Mouse (Mus musculus) cerebellum, postnatal 10 days (tissue): ENCODE measurements at regions not wholly inside any gene's neighbourhood (a gene's known extent, or its start where the extent isn't known, plus 50 kb on each side); places are given as distances from the start of the nearest gene placed in this dataset.
A peak's percentile ranks its signal among the peaks of the same experiment; 100 is the strongest.

ENCODE experiments used
- DNase-seq, 2 experiments: peaks; one replicate each; pipeline ENCODE4 v3.0.0; 2021; ENCODE audit warnings: mixed read lengths in 2 of 2

DNA sequence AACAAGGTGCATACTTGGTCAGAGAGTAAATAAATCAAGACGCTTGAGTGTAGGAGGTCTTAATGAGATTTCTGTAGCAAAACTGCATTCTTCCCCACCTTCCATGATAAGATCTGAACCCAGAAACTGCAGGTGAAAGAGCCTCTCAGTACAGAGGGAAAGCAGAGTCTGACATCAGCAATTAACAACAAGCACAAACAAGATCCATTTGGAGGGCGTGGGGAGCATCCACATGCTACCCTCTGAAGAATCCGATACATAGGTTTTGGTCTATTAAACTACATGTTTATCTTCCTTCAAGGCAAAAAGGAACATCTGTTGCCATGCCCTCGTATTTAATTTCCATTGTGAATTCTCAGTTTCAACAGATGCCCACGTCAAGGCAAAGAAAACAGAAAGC, 124.2 kb downstream of the S1pr1 start:
- no peak for DNase-seq

DNA sequence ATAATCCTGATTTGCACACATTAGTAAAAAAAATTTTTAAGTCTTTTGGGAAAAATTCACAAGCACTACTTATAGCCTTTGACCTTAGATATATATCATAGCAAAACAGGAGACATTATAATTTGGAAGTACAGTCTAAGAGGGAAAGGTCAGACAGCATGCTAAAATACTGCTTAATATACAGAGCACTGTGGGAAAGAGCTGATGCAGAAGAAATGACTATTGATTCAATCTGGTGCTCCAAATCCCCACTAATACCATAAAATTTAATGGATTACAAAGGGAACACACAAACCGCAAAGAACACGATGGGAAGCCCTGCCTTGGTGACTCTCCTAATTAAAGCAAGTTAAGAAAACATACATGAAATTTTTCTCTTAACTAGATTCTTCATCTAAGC, 126.3 kb downstream of the S1pr1 start:
- no peak for DNase-seq

- peak in 1 of 2 experiments; percentile 3 for DNase-seq
These were observed 134.5 kb downstream of the S1pr1 start for GRCm38 (mm10) chr3:115580131-115580932.

DNA sequence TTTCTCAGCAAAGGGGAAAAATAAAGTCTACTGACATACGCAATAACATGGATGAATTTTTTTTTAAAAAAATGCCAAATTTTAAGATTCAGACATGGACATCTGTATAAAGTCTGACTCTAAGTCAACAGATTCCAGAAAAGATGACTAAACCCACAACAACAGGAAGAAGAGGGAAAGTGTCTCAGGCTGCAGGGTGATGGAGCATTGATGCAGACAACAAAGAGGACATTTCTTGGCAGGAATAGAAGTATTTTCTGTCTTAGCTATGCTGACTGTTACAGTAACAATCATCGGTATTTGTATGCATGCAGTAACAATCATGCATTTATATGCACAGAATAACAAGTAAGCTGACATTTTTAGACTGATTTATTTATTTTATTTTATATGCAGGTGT, 139.5 kb downstream of the S1pr1 start:
- DNase-seq, result no peak

GRCm38 (mm10) chr3:115562735-115563134, 152.1 kb downstream of the S1pr1 start:
- DNase-seq, result no peak

- DNase-seq, result no peak
These were observed 159.8 kb downstream of the S1pr1 start for GRCm38 (mm10) chr3:115554809-115555708.

DNA sequence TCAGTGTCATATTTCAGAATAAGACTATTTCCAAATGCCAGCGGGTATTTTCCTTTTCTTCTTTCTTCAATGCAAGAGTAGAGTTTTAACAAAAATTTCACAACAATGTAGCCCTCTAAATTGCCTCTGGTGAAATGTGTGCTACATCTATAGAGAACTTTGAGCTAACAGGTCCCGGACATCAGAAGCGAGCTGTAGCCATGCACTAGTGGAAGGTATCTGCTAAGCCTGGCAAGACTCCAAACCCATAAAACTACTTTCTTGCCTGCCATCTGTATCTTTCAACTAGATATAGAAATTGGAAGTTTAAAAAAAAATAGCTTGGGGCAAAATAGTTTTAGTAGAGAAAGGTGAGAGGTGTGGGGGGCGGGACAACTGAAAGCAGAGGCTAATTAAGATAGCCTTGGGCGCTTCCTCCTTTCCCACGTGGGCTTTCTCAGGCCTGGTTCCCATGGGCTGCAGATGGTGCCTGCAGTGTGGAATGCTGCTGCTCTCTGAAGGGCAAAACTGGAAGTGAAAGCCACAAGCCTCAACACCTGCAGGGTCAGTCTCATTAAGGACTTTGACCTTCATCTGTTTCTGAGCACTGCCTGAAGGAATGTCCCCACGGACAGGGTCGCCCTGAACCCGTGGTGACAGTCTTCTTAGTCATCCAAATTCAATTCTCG, 160.9 kb downstream of the S1pr1 start:
- DNase-seq, result peak; percentile 14 to 19

- peak; percentile 68 to 70 for DNase-seq
These were observed 173.1 kb downstream of the S1pr1 start for GRCm38 (mm10) chr3:115541789-115542188.

- no peak for DNase-seq
These were observed 176.5 kb downstream of the S1pr1 start for GRCm38 (mm10) chr3:115538355-115538754.

GRCm38 (mm10) chr3:115532141-115532735, 182.6 kb downstream of the S1pr1 start:
- no peak for DNase-seq

DNA sequence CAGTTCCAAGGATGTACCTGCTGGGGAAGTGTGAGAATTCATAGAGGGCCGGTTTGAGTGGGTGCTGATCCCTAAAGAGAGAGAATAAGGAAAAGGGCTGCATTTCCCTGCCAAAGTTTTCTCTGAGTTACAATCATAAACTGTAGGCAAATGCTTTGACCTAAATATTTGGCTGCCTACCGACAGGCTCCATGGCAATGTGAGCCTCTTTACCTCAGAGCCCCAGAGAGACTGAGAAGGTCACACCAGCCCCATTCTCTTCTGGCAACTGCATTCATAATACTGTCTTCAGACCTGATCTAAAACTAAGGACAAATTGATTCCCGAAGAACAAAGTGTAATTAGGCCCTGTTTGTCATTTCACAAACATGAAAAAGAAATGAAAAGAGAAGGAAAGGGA, 184.4 kb downstream of the S1pr1 start:
- DNase-seq, result no peak

DNA sequence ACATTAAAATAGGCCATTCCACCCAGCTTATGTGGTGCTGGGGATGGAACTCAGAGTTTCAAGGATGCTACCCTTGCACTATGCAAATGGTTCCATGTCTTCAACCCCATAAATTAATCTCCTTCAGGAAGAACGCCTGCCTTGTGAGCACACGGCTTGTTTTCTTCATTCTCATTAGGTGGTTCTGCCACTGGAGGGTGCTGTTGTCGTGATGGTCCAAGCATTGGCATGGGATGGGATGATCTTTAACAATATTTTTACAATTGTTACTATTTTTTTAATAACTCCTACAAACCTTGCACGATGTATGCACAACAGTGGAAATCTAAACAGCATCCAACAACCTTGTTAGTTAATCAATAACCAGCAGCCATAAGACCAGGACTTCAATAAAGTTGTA, 185.0 kb downstream of the S1pr1 start:
- DNase-seq, result peak; percentile 24 to 25

DNA sequence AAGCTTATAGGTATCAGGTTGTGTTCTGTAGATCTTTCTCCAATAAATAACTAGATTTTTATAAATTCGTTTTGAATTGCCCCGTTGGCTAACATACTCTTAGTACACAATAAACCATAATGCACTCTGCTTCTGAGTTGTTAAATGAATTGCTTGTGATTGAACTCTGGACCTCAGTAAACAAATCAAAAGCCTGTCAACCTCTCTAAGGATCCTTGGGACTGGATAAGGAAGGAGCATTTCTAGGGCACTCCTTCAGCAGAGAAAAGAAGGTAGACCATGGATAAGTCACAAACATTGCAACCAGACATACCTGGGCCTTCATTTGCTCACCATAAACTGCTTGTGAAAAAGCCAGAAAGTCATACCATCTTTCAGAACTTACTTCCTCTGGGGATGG, 191.4 kb downstream of the S1pr1 start:
- DNase-seq, result no peak

GRCm38 (mm10) chr3:115515645-115516044, 199.2 kb downstream of the S1pr1 start:
- no peak for DNase-seq

- DNase-seq, result no peak
These were observed 205.2 kb downstream of the S1pr1 start for GRCm38 (mm10) chr3:115509658-115510057.

DNA sequence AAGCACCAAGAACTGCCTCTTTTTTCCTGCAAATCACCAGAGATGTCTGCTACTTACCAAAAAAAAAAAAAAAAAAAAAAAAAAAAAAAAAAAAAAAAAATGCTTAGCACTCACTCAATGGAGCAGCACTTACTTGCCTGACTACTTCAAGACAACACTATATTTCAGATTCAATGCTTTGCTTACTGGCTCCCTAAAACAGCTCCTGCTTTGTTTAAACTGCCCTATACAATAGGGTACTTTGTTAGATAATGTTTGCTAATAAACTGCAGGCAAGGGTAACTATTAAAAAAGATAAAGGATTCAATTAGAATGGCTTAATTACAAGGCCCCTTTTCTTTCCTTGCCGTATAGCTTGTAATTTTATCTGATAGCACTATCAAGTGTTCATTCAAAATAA, 217.5 kb downstream of the S1pr1 start:
- DNase-seq, result no peak

- DNase-seq, result no peak
These were observed 218.8 kb downstream of the S1pr1 start for GRCm38 (mm10) chr3:115496110-115496509.

DNA sequence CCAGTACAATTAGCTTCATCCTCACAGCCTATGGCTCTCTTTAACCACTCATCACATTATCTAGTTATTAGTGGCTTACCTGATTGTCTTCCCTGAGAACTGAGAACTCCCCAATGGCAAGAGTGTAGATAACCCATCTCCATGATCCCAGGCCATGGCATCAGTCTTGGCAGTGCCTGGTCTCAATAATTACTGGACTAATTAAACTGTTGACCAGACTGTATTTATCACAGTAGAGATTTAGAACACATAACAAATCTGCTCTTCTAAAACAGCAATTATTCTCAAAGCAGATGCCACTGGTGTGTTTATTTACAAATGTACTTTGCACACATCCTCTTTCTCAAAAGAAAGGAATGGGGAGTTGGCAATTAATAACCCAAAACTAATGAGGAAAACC, 219.2 kb downstream of the S1pr1 start:
- no peak for DNase-seq

GRCm38 (mm10) chr3:115468980-115469379, 245.9 kb downstream of the S1pr1 start:
- DNase-seq, result no peak

- no peak for DNase-seq
These were observed 247.0 kb downstream of the S1pr1 start for GRCm38 (mm10) chr3:115467850-115468249.

- DNase-seq, result peak; percentile 20 to 34
These were observed 252.2 kb downstream of the S1pr1 start for GRCm38 (mm10) chr3:115462623-115463022.
